Mouse (Mus musculus) kidney, adult 2 months (tissue): ENCODE results near the gene Cacng7. TPM values are rescaled to one million over a fixed set of nuclear protein-coding genes. Genes with fewer than 3 reads are reported as not detected.
A peak's percentile ranks its signal among the peaks of the same experiment; 100 is the strongest.

ENCODE experiments used
- DNase-seq: peaks from one replicate; pipeline ENCODE4 v3.0.0; 2021
- H3K27ac ChIP-seq: fragments of 200-500 bp; 2 replicates; pipeline ENCODE4 v1.5.1; 2012; ENCODE audit warnings: low read depth, low read length, control low read depth, inconsistent platforms; ENCODE audit not compliant: insufficient read depth
- H3K27me3 ChIP-seq: fragments of 200-500 bp; replicated peaks from 2 replicates; pipeline ENCODE4 v1.6.1; 2012; ENCODE audit warnings: mild to moderate bottlenecking, moderate library complexity, low read length, inconsistent platforms; ENCODE audit not compliant: control insufficient read depth, insufficient read depth
- H3K36me3 ChIP-seq: fragments of 200-500 bp; 2 replicates; pipeline ENCODE4 v1.6.1; 2012; ENCODE audit warnings: mild to moderate bottlenecking, moderate library complexity, low read length, inconsistent platforms; ENCODE audit not compliant: control insufficient read depth, insufficient read depth
- H3K4me1 ChIP-seq: fragments of 200-500 bp; 2 replicates; pipeline ENCODE4 v1.6.1; 2011; ENCODE audit warnings: low read length; ENCODE audit not compliant: control insufficient read depth, insufficient read depth
- H3K4me3 ChIP-seq: fragments of 200-500 bp; 2 replicates; pipeline ENCODE4 v1.5.1; 2011; ENCODE audit warnings: mild to moderate bottlenecking, low read depth, low read length, control low read depth; ENCODE audit not compliant: insufficient read depth
- CTCF ChIP-seq: fragments of 200-500 bp; conservative IDR thresholded peaks from 2 replicates; pipeline ENCODE4 v1.5.1; 2011; ENCODE audit warnings: low read depth, mild to moderate bottlenecking, control low read depth, low read length, moderate library complexity, mixed read lengths; ENCODE audit not compliant: insufficient read depth, insufficient read length
- POLR2A ChIP-seq: fragments of 200-500 bp; IDR thresholded peaks from one replicate; pipeline ENCODE4 v1.6.1; 2011; ENCODE audit warnings: low read depth, low read length, control low read depth
- WGBS: fragments of 180-500 bp; shearing (Covaris S2); methylation state at CpG from one replicate; pipeline ENCODE4 v1.1.7; 2018; 5-methylcytosine and 5-hydroxymethylcytosine counted together
- polyA plus RNA-seq: library from polyadenylated mRNA; depleted of rRNA; stranded (reverse); fragments of >200 nt; gene quantifications from 2 replicates; pipeline ENCODE4 v1.2.3, GENCODE M21; 2012

Gene Cacng7
- polyA plus RNA-seq, 1 experiment: 4.4 TPM

GRCm38 (mm10) chr7:3348326-3348725 lies 15.6 kb downstream of the Cacng7 start:
- no peaks in the 10 kb centered on the region for H3K36me3 ChIP-seq
- no peak overlapping the region for H3K4me3 ChIP-seq
- no peak for TF ChIP-seq CTCF
- TF ChIP-seq POLR2A: no peak
- DNase-seq: no peak
- no peaks in the 10 kb centered on the region for H3K27me3 ChIP-seq
- no peaks in the 10 kb centered on the region for H3K4me1 ChIP-seq
- no peak overlapping the region for H3K27ac ChIP-seq
- 80% methylated on average over 5 of the region's 5 CpGs for WGBS

DNA sequence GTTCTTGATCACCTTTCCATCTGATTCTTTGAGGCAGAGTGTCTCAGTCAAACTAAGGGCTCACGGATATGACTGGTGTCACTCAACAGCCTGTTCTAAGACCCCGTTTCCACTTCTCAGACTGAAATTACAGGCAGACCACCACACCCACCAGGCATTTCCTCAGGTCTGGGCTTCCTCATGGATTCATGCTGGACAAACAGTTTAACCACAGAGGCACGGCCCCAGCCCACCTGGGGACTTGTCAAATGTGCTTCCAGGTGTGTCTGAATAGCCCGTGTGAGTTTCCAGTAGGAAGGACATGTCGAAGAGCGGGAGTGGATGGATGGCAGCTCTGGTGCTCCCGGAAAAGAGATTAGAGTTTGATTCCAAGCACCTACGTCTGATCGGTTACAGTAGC lies 17.0 kb downstream of the Cacng7 start:
- 87% methylated on average over 9 of the region's 9 CpGs for WGBS
- no peak for TF ChIP-seq POLR2A
- no peak for TF ChIP-seq CTCF

GRCm38 (mm10) chr7:3351536-3351935 lies 18.8 kb downstream of the Cacng7 start:
- TF ChIP-seq CTCF (no peak), POLR2A (no peak)
- 90% methylated on average over 1 of the region's 1 CpGs for WGBS
- no peaks in the 10 kb centered on the region for H3K4me1 ChIP-seq
- no peak for DNase-seq
- no peak overlapping the region for H3K27ac ChIP-seq
- H3K27me3 ChIP-seq: no peaks in the 10 kb centered on the region
- H3K4me3 ChIP-seq: no peak overlapping the region
- no peaks in the 10 kb centered on the region for H3K36me3 ChIP-seq

More for the DNA sequence above, 17.0 kb downstream of the Cacng7 start:
- Histone ChIP-seq H3K36me3 (no peaks in the 10 kb centered on the region), H3K27ac (no peak overlapping the region), H3K27me3 (no peaks in the 10 kb centered on the region), H3K4me3 (no peak overlapping the region), H3K4me1 (no peaks in the 10 kb centered on the region)
- no peak for DNase-seq

DNA sequence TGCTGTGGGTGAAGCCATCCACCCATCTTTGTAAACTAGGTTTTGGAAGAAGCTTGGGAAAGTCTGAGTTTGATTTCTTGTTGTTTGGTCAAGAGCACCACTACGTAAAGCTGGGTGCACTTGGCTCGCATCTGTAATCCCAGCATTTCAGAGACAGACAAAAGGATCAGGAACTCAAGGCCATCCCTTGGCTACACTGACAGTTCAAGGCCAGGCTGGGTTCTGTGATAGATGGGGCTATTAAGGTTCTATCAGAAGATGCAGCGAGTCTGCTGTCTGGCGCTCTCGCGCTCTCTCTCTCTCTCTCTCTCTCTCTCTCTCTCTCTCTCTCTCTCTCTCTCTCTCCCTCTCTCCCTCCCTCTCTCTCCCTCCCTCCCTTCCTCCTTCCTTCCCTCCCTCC lies 22.1 kb downstream of the Cacng7 start:
- Histone ChIP-seq H3K27me3 (no peaks in the 10 kb centered on the region), H3K4me1 (no peaks in the 10 kb centered on the region), H3K27ac (no peak overlapping the region), H3K4me3 (no peak overlapping the region), H3K36me3 (no peaks in the 10 kb centered on the region)
- WGBS: 88% methylated on average over 6 of the region's 6 CpGs
- DNase-seq: no peak
- TF ChIP-seq CTCF (no peak), POLR2A (no peak)

DNA sequence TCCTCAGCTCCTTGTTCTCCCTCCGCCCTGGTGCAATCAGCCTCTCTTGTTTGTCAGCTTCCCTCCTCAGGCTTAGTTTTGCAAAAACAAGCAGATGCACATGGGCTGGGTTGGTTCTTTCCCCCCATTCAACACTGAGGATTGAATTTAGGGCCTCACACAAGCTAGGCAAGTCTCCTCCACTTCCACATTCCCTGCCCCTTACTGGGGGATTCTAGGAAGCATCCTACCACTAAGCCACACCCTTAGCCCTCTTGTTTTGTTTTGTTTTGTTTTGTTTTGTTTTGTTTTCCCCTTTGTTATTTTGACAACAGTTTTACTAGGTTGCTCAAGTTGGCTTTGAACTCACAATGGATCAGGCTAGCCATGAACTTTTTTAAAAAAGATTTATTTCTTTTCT lies 27.9 kb downstream of the Cacng7 start:
- Histone ChIP-seq H3K36me3 (no peaks in the 10 kb centered on the region), H3K4me1 (no peaks in the 10 kb centered on the region), H3K4me3 (no peak overlapping the region), H3K27me3 (no peaks in the 10 kb centered on the region), H3K27ac (no peak overlapping the region)
- 91% methylated on average over 1 of the region's 1 CpGs for WGBS
- DNase-seq: no peak
- TF ChIP-seq CTCF (no peak), POLR2A (no peak)

DNA sequence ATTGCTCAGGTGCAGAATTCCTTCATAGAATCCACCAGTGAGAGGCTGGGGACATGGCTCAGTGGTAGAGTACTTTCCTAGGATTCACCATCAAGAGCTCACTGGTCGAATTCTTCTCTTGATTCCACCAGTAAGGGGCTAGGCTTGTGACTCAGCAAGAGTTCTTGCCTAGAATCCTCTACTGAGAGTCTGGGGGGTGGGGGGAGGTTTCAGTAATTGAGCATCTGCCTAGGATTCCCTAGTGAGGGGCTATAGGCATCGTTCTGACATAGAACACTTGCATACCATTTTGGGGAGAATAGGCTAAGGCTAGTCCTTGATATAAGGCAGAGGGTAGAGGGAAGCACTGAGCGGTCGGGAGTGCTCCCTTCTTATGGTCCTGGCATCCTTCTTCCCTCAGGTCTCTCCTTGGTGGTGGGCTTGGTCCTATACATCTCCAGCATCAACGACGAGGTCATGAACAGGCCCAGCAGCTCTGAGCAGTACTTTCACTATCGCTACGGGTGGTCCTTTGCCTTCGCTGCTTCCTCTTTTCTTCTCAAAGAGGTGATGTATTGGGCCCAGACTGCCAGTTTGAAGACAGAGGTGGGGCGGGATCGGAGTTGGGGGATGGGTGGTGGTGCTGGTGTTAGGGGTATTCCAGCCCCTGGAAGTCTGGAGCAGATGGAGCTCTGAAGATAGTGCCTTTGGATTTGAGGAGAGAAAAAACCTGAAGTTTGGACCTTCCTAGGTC lies 33.0 kb downstream of the Cacng7 start:
- H3K36me3 ChIP-seq: no peaks in the 10 kb centered on the region
- no peaks in the 10 kb centered on the region for H3K4me1 ChIP-seq
- WGBS: 73% methylated on average over 11 of the region's 11 CpGs
- H3K4me3 ChIP-seq: no peak overlapping the region
- no peak overlapping the region for H3K27ac ChIP-seq
- no peaks in the 10 kb centered on the region for H3K27me3 ChIP-seq
- no peak for TF ChIP-seq CTCF
- TF ChIP-seq POLR2A: no peak
- no peak for DNase-seq

DNA sequence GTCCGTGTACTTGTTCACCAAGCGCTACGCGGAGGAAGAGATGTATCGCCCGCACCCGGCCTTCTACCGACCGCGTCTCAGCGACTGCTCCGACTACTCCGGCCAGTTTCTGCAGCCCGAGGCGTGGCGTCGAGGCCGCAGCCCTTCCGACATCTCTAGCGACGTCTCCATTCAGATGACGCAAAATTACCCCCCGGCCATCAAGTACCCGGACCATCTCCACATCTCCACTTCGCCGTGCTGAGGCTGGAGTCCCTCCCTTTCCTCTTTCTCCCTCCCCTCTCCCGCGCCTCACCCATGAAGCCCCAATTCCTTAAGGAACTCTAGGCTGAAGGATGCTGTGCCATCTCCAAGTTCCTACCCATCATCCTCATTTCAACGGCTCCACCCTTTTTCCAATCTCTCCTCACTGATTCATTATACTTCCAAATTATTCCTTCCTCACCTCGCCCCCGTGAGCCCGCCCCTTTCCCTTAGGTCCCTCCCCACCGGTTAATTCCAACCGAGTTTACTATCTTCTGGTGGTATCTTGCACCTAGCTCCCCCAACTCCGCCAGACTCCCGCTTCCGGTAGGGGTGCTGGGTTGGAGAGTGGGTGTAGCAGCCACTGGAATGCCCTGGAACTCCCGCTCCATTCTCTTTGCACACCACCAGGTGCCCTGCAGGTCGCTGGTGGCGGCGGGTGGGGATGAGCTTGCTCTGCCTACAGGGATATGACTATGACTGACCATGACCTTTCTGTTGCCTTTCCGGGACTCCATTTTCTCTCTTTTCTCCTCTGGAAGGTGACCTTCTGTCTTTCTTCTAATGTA lies 34.2 kb downstream of the Cacng7 start:
- no peak for TF ChIP-seq CTCF
- Histone ChIP-seq H3K27me3 (no peaks in the 10 kb centered on the region), H3K27ac (no peak overlapping the region), H3K36me3 (no peaks in the 10 kb centered on the region), H3K4me1 (no peaks in the 10 kb centered on the region), H3K4me3 (peak overlapping the region; percentile 35)
- no peak for DNase-seq
- WGBS: 16% methylated on average over 42 of the region's 42 CpGs
